Mouse (Mus musculus) gastrocnemius, postnatal 14 days (tissue): ENCODE results near the gene Arpp19. TPM values are rescaled to one million over a fixed set of nuclear protein-coding genes. Genes with fewer than 3 reads are reported as not detected.

Source experiments
- DNase-seq: peaks from one replicate; pipeline ENCODE4 v3.0.0; 2021; ENCODE audit warnings: mixed read lengths
- intact Hi-C: fragments of 180-260 bp; cut with DNase I; formaldehyde crosslinking; loops from one replicate; pipeline ENCODE4 v1.15.1; 2025; ENCODE audit warnings: low total_unique reads
- total RNA-seq, 2 experiments: library from RNA; stranded (reverse); gene quantifications; 2 replicates each; pipeline ENCODE4 v1.2.3; 2021

Gene Arpp19
- total RNA-seq, 2 experiments from 2014 or later = 117 to 122 TPM

- no peak for DNase-seq
- intact Hi-C loops = no loop called here
Measured at GRCm38 (mm10) chr9:75087823-75088222, 50.4 kb downstream of the Arpp19 start.

GRCm38 (mm10) chr9:75089285-75089684 lies 51.9 kb downstream of the Arpp19 start:
- DNase-seq = no peak
- intact Hi-C loops = no loop called here

DNA sequence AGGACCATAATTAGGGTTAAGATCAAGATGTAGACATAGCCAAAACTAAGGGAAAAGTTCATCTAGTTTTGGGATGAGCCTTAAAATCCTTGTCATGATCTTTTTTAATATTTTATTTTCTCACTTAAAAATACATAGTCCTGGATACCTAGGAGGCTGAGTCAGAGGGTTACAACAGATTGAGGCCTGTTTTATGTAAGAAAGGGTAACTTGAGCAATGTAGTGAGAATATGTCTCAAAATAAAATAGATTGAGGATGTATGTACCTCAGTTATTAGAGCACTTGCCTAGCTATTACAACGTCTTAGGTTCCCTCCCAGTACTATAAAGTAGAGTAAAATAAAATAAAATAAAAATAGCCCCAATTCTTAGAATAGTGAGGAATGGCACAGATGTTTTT lies 54.7 kb downstream of the Arpp19 start:
- intact Hi-C loops = no loop called here
- no peak for DNase-seq

- intact Hi-C loops = no loop called here
- DNase-seq = no peak
Measured at GRCm38 (mm10) chr9:75094762-75095161, 57.3 kb downstream of the Arpp19 start.

DNA sequence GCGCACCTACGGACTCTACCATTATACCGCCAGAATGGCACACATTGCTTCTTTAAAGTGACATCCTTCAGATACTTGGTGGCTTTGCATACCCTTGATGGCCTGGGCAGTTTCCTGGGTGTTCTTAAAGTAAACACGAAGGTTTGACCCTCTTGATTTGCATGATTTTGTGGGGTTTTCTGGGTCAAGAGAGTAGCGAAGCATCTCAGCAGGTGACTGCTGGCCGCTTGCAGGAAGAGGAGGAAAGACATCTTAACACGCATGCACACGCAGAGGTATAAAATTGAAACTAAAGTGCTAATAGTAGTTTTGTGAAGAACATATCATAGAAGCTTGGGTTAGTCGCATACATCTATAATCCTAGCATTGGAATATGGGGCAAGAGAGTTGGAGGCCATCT lies 61.5 kb downstream of the Arpp19 start:
- intact Hi-C loops = no loop called here

GRCm38 (mm10) chr9:75100157-75100781 lies 62.9 kb downstream of the Arpp19 start:
- intact Hi-C loops = no loop called here
- DNase-seq = no peak

More for the DNA sequence above, 61.5 kb downstream of the Arpp19 start:
- no peak for DNase-seq

DNA sequence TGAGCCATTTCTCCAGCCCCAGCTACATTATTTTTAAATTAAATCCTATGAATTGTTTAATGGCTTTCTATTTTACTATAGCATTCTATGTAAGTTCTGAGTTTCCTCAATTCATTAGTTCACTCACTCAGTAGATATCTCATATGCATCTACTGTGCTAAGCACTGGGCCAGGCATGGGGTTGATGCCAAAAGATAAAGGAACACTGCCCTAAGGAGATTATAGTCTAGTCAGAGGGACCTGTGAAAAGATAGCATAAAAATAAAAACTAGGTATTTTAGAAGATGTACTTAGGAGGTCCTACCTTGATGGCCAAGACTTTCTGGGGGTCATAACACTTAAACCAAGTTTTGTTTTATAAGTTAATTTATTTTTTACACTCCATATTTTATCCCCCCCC lies 64.7 kb downstream of the Arpp19 start:
- intact Hi-C loops = no loop called here
- no peak for DNase-seq

Other genes starting within 250 kb of the Arpp19 start
- not detected for gene Onecut1, start 175.7 kb upstream of the Arpp19 start, total RNA-seq
- 10 to 100 TPM; 21.3 to 31.1 TPM for gene Fam214a, start 84.7 kb upstream of the Arpp19 start, total RNA-seq
- 10 to 100 TPM; 12.2 to 14.1 TPM for gene Myo5a, start 33.4 kb downstream of the Arpp19 start, total RNA-seq
- gene Myo5c, start 194.4 kb downstream of the Arpp19 start, total RNA-seq = 1 to 10 TPM; 5.9 to 9.6 TPM